Mouse (Mus musculus) left cerebral cortex, postnatal 10 days (tissue): ENCODE measurements at regions not wholly inside any gene's neighbourhood (a gene's known extent, or its start where the extent isn't known, plus 50 kb on each side); places are given as distances from the start of the nearest gene placed in this dataset.

ENCODE experiments used
- DNase-seq, 2 experiments: peaks; one replicate each; pipeline ENCODE4 v3.0.0; 2021 to 2022; ENCODE audit warnings: low spot score in 2 of 2, mixed read lengths in 1 of 2; ENCODE audit errors: extremely low spot score in 1 of 2
- intact Hi-C: fragments of 180-260 bp; cut with DNase I; formaldehyde crosslinking; loops from one replicate; pipeline ENCODE4 v1.15.1; 2025

- no peak for DNase-seq
- intact Hi-C loops: no loop called here
These were observed 525.0 kb upstream of the Grm7 start for GRCm38 (mm10) chr6:110120406-110120805.

GRCm38 (mm10) chr6:110132271-110132670 lies 513.1 kb upstream of the Grm7 start:
- DNase-seq: no peak
- intact Hi-C loops: no loop called here

DNA sequence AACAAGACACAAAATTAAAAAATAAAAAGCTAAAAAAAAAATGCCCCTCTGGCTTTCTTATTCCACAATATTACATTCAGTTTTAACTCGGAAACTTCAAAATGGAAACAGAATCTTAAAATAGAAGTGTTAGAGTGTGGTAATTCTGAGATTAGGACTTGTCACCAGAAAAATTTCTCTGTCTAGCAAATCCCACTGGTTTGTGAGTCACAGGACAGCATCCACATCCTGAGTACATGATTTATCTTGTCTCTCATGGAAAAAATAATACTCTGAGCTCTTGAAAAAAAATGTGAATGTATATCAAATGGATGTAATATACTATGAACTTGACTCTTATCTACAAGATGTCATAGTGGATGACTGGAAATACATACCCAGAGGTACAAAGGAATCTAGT lies 511.8 kb upstream of the Grm7 start:
- intact Hi-C loops: no loop called here
- DNase-seq: no peak

GRCm38 (mm10) chr6:110137043-110137650 lies 508.2 kb upstream of the Grm7 start:
- DNase-seq: peak in 1 of 2 experiments; percentile 1
- intact Hi-C loops: no loop called here

DNA sequence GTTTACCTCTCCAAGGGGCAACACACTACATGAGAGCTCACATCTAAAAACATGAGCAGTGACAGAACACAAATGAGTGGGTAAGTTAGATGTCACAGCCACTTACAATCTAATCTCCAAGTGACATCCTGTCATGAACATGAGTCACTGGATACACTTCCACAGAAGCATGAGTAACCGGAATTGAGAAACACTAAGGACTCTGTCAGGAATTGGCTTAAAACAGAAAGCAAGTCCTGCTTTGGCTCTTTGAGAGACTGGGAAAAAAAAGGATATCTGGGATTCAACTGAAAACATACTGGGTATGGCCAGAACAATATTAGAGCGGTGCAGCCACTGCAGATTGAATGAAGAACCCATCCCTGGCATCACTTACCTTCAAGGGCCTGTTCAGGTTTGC lies 506.0 kb upstream of the Grm7 start:
- no peak for DNase-seq
- intact Hi-C loops: no loop called here

- no peak for DNase-seq
- intact Hi-C loops: no loop called here
These were observed 476.8 kb upstream of the Grm7 start for GRCm38 (mm10) chr6:110168539-110168938.

GRCm38 (mm10) chr6:110205973-110206372 lies 439.4 kb upstream of the Grm7 start:
- DNase-seq: peak in 1 of 2 experiments; percentile 1
- intact Hi-C loops: no loop called here

DNA sequence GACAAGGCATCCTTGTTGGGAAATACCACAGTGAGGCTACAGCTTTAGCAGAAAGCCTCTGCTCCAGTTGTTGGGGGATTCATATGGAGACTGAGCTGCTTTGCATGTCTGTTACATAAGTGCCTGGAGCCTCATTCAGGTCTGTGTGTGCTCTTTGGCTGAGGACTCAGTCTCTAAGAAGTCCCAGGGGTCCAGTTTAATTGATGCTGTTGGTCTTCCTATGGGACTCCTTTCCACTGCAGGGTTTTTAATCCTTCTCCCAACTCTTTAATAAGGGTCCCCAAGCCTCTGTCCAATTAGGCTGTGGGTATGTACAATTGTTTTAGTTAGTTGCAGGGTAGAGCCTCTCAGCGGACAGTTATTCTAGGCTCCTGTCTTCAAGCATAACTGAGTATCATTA lies 436.6 kb upstream of the Grm7 start:
- intact Hi-C loops: no loop called here
- DNase-seq: no peak

DNA sequence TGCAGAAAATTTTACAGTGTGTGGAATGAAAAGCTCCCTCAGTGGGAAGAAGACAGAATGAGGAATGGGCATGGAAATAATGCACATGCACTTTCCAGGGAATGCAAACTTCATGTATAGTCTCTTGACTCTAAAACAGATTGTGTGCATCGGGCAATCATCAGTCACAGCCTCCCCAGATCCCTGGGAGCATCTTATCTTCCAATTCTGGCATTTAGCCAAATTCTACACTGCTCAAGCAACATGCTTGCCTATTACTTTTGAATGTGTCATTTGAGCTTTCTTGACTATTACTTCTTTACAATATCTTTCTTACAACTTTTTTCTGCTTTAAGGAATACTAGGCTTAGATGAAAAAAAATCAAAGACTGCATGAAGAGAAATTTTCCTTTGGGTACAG lies 397.9 kb upstream of the Grm7 start:
- intact Hi-C loops: no loop called here
- no peak for DNase-seq

GRCm38 (mm10) chr6:110296549-110296948 lies 348.8 kb upstream of the Grm7 start:
- no peak for DNase-seq
- intact Hi-C loops: no loop called here
